ENCODE assay signal across 24 mouse cellular contexts in the genomic region with DNA sequence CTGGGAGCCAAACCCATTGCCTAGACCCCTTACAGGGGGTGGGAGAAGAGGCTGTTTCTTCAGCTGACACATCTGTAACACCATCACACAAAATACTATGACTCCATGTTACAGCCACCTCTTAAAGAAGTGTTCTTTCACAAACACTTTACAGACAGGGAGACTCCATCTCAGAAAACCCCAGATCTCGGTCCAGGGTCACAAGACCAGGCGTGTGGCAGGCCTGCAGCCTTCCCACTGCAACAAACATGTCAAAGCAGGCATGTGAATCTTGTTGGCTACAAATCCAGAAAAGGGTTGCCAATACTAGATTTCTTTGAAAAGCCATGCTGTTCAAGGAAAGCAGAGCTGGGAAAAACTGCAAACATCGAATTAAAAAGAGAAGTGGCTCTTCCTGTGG.
"Had no signal": no experiment of that assay in that cellular context is flagged by ENCODE, and none has a peak within 500 bp of the region (broad histone marks: within the 10 kb centered on the region; RNA-seq: fewer than 3 reads in every experiment).

No protein-coding gene starts in this region.

- H3K9ac ChIP-seq: heart, embryonic 12.5 days; hindbrain, embryonic 12.5 days; hindbrain, embryonic 14.5 days; intestine, embryonic 15.5 days; limb, embryonic 12.5 days had no signal

- H3K9me3 ChIP-seq: heart, embryonic 10.5 days; heart, embryonic 12.5 days; hindbrain, embryonic 10.5 days; hindbrain, embryonic 12.5 days; intestine, embryonic 15.5 days; limb, embryonic 10.5 days; limb, embryonic 12.5 days had no signal

- ATAC-seq: hindbrain, embryonic 16.5 days; inflammation-experienced regulatory T-cells, adult 6 months; intestine, embryonic 15.5 days; intestine, postnatal 0 days had no signal

- H3K4me1 ChIP-seq: heart, embryonic 12.5 days had no signal

- DNase-seq: gastrocnemius, postnatal 14 days; heart, adult 18-20 months; heart, postnatal 10 days; heart, postnatal 4 days; kidney, adult 18-20 months; kidney, adult 8-10 months; kidney, postnatal 10 days; kidney, postnatal 25 days; kidney, postnatal 4 days; liver had no signal

- H3K27ac ChIP-seq: heart, embryonic 10.5 days; hindbrain, embryonic 10.5 days; hindbrain, embryonic 12.5 days; hindbrain, embryonic 14.5 days; intestine, embryonic 15.5 days; layer of hippocampus, adult 2 months; left cerebral cortex, adult 2 months; limb, embryonic 10.5 days; limb, embryonic 12.5 days had no signal

- H3K27me3 ChIP-seq: hindbrain, embryonic 12.5 days; intestine, embryonic 15.5 days; limb, embryonic 12.5 days had no signal

- H3K4me3 ChIP-seq: heart, embryonic 10.5 days; heart, embryonic 12.5 days; hindbrain, embryonic 10.5 days; hindbrain, embryonic 12.5 days; intestine, embryonic 15.5 days; layer of hippocampus, adult 2 months; left cerebral cortex, adult 2 months; limb, embryonic 10.5 days; limb, embryonic 12.5 days had no signal

- H3K4me2 ChIP-seq: heart, embryonic 12.5 days; hindbrain, embryonic 12.5 days; hindbrain, embryonic 14.5 days; intestine, embryonic 15.5 days; limb, embryonic 12.5 days; liver, embryonic 11.5 days had no signal
